Mouse (Mus musculus): ENCODE data around the gene Cct5.

Gene Cct5

DNA sequence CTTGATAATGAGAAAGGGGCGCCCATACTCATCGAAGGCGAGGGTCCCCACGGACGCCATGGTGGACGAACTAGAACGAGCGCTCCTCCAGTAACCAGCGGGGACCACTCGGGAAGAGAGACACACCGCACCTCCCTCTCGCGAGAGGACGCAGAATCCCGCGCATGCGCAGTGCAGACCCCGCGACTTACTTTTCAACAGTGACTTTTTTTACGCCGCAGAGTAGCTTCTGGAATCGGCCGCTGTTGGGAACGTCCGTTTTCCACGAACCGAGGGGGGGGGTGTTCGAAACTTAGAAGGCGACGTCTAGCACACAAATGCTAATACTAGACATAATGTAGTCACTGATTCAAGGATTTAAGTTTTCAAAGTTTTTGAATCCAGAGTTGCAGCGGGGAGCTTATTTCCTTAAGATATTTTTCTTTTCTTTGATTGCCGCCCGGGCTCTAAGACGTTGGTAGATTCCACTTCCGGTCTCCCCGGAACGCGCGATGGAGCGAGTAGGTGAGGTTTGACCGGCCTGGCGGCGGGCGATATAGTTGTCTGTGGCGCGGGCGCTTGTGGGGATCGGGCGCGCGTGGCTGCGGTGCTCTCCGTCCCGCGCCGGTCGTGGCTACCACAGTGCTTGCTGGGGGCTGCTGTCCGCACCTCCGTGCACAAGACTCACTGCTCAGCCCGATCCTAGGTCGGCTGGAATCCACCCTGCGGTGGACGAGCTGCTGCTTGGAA, at the start of gene Cct5, which contains the start of gene Fam173b:
Gene Cct5, minus strand, starts transcription at position 159 of the 729 bp plus-strand sequence.
Gene Fam173b, plus strand, starts transcription at position 207 of the 729 bp plus-strand sequence.
- peak; percentile 86 for ATAC-seq (ENCODE audit: insufficient number of reproducible peaks, low FRiP score, low TSS enrichment)

DNA sequence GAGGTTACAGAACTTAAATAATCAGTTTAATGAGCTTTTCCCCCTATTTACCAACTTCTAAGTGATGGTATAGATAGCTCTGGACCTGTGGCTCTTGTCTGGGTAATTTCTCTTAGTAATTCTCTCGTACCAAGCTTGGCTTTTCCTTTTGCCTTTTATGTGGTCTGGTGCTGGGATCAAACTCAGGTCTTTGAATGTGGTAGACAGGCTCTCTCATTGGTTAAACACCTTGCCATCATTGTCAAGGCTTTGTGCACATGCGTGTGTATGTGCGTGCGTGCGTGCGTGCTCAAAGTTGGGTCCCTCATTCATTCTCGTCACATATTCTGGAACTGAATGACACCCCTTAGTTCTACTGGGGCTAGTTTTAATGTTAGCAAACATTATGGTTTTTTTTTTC, 49.2 kb upstream of the Cct5 start:
- ATAC-seq (ENCODE audit: insufficient number of reproducible peaks, low FRiP score, low TSS enrichment), result no peak

DNA sequence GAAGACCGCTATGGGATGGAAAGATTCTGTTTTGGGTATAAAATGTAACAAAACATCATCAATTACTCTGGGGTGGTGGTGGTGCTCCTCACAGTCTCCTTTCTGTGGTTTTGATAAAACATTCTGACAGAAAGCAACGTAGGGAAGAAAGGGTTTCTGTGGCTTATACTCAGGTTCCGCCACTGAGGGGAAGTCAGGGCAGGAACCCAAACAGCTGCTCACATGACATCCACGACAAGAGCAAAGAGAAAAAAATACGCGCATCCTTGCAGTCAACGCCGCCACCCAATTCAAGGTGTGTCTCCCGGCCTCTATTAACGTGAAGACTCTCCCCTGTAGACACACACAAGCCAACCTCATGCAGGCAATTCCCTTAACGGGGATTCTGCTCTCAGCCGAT, 48.1 kb upstream of the Cct5 start:
- no peak for ATAC-seq (ENCODE audit: insufficient number of reproducible peaks, low FRiP score, low TSS enrichment)

DNA sequence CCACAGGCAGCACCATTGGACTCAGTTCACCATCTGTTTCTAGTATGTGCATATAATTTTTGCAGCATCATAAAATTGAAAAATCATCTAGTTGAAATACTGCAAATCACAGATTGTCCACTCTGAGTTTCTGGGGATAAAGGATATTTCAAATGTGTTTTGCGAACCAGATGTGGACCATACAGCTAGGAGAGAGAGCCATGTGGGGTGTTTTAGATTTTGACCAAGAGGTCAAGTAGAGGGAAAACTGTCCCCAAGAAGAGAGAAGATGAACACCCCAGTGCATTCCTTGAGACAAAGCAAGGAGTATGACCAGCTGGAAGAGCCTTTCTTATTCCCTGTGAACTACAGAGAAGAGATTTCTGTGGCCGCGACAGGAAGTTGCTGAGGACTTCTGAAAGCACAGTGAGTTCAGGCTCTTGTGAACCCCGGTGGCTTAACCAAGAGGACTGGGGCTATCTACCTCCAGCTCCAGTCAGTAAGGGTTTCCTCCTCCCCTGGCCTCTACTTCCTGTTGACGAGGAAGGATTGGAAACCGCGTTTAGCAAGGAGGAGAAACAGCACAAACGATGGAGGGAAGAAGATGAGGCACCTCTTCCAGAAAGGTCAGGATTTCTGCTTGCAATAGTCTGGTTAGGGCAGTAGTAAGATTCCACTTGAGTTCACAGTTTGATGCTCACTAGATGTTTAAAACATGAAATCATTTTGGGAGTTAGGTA, 46.4 kb upstream of the Cct5 start:
- ATAC-seq (ENCODE audit: insufficient number of reproducible peaks, low FRiP score, low TSS enrichment), result no peak

DNA sequence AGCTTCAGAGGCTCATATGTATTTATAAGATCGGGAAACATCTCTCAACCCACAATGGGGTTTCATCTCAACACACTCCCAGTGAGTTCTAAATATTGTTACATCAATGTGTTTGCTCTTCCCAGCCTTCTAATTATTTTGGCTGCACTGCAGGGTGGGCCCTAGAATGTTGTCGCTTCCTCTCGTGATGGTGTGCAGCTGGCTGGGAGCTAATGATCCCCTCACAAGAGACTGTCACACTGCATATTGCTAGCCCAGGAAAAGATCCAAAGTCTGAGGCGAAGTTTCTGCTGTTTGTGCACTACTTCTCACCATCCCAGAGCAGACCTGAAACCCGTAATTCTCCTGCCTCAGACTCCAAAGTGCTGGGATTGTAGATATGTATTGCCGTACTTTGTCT, 45.6 kb upstream of the Cct5 start:
- ATAC-seq (ENCODE audit: insufficient number of reproducible peaks, low FRiP score, low TSS enrichment), result no peak

DNA sequence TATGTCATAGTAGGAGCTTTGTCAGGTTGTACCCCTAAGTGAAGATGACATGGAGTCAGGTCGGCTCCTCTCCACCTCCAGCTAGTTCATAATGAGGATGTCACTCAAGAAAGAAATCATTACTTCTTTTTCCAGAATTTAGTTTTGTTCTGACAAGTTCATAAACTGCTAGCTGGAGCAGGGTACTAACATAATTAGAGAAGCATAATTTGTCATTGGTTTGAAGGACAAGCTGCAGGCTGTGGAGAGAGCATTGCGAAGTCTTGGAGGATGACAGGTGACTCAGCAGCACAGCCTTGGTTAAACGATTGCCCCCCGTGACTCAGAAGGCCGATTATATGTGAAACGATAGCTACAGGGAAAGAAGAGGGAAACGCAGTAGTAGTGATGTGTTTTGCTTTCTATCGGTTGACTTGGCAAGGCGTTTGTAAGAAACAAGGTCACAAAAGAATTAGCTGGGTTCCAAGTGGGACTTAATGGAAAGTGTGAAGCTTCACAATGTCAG, 34.5 kb upstream of the Cct5 start:
- no peak for ATAC-seq (ENCODE audit: insufficient number of reproducible peaks, low FRiP score, low TSS enrichment)

DNA sequence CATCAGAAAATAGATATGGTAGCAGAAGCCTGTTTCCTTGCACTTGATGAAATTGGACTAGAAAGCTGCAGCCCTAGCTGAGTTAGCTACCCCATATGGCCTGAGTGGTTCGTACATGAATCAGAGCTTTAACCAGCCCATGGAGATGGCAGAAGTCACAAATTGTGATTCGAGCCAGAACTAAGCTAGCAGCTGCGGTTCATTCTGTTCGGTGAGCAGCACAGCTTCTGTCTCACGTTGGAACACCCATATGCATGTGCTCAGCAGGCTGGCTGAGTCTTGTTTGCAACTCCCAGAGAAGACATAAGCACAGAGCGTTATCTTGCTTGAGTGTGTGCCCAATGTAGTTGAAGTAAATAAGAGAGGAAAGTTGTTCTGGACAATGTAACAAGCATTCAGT, 33.0 kb upstream of the Cct5 start:
- no peak for ATAC-seq (ENCODE audit: insufficient number of reproducible peaks, low FRiP score, low TSS enrichment)

DNA sequence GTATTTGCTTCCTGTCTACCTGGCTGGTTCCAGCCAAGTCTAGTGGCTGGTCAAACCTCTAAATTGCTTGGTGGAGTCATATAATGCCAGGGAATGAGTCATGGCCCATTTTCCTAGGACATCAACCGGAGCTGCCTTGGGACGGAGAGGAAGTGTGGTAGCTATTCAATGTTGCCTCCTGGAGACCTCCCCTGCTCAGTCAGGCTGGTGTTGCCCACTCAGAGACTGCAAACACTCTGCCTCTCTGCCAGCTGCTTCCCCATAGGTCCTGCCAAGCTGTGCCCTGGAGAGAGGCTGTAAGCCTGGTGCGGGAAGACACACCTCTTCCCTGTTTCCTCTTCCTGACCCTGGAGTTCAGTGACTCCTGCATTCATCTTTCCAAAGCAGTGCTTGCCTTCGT, 30.9 kb upstream of the Cct5 start:
- ATAC-seq (ENCODE audit: insufficient number of reproducible peaks, low FRiP score, low TSS enrichment), result no peak

DNA sequence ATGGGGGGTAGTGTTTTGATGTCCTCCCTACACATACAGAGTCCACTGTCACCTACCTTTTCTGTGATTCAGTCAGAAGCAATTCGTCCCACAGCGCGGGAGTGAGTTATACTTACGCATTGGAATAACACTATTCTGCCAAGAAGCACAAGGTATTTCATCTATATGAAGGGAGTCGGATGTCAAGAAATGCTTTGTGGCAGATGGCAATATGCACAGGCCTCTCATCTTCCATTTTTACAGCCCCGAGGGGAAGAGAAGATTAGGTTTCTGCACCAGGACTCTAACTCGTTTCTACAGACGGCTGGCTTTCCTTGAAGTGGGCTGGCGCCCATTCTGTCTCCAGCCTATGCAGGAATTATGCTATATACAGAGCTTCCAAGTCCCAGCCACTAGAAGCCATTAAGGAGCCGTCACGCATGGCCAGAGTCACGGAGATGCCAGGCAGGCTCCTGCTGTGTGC, 29.8 kb upstream of the Cct5 start:
- ATAC-seq (ENCODE audit: insufficient number of reproducible peaks, low FRiP score, low TSS enrichment), result no peak

DNA sequence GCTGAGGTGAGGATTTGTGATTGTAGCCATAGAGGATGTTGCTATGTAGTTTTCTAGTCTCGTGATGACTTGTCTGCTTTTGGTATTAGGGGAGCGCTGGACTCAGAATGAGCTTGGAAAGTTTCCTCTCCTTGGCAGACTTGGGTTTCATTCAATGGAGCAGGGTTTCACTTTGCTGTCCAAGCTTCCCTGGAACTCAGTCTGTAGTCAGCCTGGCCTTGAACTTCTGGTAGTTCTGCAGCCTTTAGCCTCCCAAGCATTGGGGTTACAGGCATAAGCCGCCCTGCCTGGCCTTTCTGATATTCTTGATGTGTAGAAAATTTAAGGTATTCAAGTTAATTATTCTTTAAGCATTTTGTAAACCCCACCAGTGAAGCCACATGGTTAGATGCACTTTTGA, 28.0 kb upstream of the Cct5 start:
- no peak for ATAC-seq (ENCODE audit: insufficient number of reproducible peaks, low FRiP score, low TSS enrichment)

DNA sequence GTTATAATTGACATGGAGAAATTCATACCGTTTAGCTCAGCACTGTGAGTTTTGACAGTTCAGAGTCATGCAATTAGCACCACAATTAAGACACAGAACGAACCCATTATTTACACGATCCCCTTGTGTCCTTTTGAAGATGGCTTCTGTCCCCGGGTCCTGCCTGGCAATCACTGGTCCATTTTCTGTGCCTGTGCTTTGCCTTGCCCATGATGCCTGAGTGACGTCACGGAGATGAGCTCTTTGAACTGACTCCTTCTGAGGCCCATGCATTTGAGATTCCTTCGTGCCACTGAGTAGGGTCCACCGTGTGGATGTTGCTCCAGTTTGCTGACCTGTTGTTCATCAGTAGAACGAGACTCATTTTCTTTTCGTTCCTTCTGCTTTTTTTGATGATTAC, 26.6 kb upstream of the Cct5 start:
- ATAC-seq (ENCODE audit: insufficient number of reproducible peaks, low FRiP score, low TSS enrichment), result no peak

DNA sequence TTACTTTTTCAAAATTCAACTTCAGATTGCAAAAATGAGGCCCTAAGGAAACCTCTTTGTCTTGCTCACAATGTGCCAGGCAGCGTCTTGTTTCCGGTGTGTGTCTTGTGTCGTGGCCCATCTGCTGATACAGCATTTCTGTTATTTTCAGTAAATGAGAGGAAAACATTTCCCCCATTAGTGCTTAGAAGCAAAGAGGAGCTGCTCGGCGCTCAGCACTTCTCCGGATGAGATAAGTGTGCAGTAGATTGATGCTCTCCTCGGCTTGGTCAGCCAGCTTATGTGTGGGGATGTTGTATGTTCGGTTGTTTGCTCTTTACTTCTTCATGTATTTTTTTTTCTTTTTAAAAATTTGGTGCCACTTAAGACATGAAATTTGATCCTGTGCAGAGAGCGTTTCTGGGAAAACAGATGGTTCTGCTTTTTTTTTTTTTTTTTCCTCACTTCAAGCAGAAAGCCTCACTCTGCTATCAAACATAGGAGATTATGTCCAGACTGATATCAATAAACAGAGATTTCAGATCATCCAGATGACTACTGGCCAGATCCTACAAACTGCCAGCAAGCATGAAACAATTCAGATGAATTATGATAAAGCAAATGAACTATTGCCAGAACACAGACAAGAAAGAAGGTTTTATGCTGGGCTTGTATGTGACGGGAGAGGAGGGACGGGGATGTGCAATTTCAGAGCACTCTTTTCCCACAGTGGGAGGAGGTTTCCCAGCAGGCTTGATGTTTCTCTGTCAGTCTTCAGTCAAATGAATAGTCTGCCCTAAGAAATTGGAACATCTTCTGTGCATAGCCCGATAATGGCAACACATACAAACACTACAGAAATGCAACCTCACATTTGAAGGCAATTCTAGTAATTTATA, 25.9 kb upstream of the Cct5 start:
- ATAC-seq (ENCODE audit: insufficient number of reproducible peaks, low FRiP score, low TSS enrichment), result no peak

DNA sequence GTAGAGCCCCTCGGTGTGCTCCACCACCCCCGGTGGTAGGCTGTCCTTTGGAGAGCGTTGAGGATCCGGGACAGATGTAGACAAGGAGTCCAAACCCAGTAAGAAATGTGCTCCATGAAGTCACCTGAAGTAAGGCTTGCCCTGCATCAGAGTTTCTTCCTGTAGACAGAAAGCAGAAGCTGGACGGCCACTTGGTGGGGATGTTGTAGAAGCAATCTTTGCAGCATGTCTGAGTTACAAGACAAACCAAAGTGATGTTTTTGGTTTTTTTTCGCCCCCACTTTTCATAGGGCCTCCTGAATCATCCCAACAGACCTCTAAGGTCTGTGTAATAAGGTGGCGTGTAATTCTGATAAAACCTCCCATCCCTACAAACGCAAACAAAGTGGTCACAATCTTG, 17.9 kb upstream of the Cct5 start:
- ATAC-seq (ENCODE audit: insufficient number of reproducible peaks, low FRiP score, low TSS enrichment), result no peak

DNA sequence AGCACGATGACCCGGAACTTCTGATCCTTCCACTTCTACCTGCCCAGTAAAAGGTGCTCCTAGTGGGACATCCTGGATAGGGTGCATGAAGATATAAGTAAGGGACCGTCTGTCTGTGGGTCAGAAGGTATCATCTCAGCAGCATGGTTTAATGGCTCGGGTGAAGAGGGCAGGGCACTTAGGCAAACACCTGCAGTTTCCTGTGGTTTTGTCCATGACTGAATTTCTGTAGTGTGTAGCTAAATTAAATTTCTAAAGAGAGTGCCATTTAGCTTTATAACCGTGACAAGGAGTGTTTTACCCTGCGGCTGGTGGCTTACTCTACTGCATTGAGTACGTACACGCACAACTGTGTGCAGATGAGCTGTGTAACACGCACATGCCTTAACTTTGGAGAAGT, 15.7 kb upstream of the Cct5 start:
- no peak for ATAC-seq (ENCODE audit: insufficient number of reproducible peaks, low FRiP score, low TSS enrichment)

DNA sequence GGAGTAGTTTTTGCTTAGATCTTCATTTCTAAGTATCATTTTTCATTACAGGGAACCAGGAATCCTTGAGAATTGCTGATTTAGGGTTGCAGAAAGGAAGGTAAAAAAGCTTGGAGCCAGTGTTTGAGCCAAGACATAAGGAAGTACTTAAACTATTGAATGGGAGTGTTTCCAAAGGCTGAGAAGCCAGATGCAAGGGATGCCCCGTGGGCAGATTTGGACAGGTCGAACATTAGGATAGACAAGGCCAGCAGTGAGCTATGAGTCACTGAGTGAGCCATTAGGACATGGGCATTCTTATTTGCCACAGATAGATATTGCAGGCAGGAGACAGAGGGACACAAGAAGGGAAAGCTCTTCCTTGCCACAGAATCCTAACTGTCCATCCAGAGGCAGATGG, 13.1 kb upstream of the Cct5 start:
- no peak for ATAC-seq (ENCODE audit: insufficient number of reproducible peaks, low FRiP score, low TSS enrichment)

DNA sequence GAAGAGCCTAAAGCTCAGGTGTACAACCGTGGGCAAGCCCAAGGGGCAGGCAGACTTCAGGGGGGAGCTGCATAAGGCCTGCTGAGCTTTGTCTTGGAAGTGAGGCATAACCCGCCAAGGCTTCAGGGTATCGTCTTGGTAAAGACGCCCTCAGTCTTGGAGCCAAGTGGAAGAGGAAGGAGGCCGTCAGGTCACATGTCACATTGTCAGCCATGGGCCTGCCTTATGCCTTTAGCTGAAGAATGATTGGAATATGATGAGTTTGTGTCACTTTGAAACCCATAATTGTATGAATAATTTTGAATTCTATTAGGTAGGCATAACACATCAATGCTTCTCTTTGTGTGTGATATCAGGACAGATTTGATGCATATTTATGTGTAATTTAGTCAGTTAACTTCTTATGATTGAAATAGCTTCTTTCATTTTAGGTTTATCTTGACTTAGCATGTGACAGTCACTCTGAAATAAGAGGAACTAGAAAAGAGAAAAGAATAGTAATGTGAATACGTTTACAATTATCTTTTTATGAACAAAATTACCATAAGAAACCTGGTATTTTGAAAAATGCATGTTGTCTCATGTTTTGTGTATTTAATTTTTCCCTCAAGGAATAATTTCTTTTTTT, 12.3 kb upstream of the Cct5 start:
- no peak for ATAC-seq (ENCODE audit: insufficient number of reproducible peaks, low FRiP score, low TSS enrichment)

DNA sequence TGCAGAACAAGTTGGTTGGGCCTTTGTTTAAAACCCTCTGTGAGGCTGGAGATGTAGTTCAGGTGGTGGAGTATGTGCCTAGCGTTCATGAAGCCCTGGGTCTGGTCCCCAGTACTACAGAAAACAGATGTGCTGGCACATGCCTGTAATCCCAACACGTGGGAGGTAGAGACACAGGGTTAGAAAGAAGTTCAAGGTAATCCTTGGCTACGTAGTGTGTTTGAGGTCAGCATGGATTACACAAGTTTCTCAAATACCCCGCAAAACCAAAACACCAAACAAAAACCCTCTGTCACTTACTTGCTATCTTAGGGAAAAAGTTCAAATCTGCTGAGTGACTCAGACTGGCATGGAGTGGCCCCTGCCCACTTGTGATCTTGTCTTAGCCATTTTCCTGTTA, 10.4 kb upstream of the Cct5 start:
- no peak for ATAC-seq (ENCODE audit: insufficient number of reproducible peaks, low FRiP score, low TSS enrichment)

DNA sequence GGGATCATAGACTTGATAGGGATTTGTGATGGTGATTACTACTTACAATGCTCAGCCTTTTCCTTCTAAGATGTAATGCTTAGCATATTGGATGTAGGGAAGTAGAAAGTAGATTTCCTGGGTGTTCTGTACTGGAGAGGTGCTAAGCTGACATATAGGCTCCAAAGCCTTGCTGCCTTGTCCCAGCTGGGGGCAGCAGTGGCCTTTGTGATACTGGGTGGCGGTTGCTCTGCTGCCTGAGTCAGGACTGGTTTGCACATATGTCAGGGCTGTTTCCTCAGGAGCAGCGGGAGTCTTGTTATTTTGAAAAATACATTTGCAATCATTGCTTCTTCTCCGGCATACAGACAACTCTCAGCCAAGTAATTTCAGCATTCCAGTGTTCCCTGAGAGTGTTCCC, 9.4 kb upstream of the Cct5 start:
- ATAC-seq (ENCODE audit: insufficient number of reproducible peaks, low FRiP score, low TSS enrichment), result peak; percentile 39; the same call in 1 of the 2 replicates

DNA sequence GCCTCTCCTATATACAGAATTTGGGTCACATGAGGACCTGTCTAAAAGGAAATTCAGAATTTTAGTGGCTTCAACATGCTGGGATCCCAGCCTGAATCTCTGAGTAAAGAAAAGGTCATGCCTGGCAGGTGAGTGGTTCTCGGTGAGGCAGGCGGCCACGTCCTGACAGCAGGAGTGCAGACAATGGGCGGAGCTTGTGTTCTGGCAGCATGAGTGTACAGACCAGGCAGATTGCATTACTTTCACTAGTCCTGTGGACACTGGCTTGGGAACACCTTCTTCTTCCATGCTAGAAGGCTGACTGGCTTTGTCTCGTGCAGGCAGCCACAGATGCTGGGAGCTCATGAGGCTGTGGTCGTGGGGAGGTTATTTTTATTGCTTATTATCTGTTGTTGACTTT, 5.2 kb upstream of the Cct5 start:
- no peak for ATAC-seq (ENCODE audit: insufficient number of reproducible peaks, low FRiP score, low TSS enrichment)

DNA sequence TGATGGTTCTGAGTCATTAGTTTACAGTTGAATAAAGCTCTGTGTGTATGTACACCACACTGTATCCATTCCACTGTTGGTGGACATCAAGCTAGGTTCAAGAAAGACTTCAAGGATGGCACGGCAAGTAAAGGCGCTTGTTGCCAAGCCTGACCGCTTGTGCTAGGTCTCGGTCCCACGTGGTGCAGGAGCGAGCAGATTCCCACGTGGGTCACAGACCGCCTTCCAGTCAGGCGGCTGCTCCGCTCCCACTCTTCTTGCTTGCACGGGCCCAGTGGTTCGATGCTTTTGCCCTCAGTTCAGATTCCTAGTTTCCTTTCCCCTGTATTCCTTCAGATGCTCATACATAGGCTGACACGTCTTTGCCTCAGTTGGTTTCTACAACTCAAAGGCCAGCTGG, 1.5 kb upstream of the Cct5 start:
- no peak for ATAC-seq (ENCODE audit: insufficient number of reproducible peaks, low FRiP score, low TSS enrichment)
